Mouse (Mus musculus) stomach, embryonic 15.5 days (tissue): ENCODE results near the gene Fanci. TPM values are rescaled to one million over a fixed set of nuclear protein-coding genes. Genes with fewer than 3 reads are reported as not detected.

Experiments
- ATAC-seq: fragments of 200-750 bp; cut with Nextera tagmentation; 2 replicates; pipeline ENCODE4 v1.8.0; 2017; ENCODE audit warnings: low read depth, moderate number of reproducible peaks, moderate TSS enrichment; ENCODE audit not compliant: insufficient read depth, low FRiP score
- H3K27ac ChIP-seq: fragments of 300-500 bp; sonication (generic); 2 replicates; pipeline ENCODE4 v1.5.1; 2015; ENCODE audit warnings: mild to moderate bottlenecking, inconsistent platforms
- H3K27me3 ChIP-seq: fragments of 300-500 bp; sonication (generic); replicated peaks from 2 replicates; pipeline ENCODE4 v1.6.1; 2015; ENCODE audit warnings: inconsistent platforms
- H3K36me3 ChIP-seq: fragments of 300-500 bp; sonication (generic); 2 replicates; pipeline ENCODE4 v1.6.1; 2015; ENCODE audit warnings: inconsistent platforms
- H3K4me1 ChIP-seq: fragments of 300-500 bp; sonication (generic); 2 replicates; pipeline ENCODE4 v1.6.1; 2015; ENCODE audit warnings: inconsistent platforms
- H3K4me2 ChIP-seq: fragments of 300-500 bp; sonication (generic); 2 replicates; pipeline ENCODE4 v1.6.1; 2015; ENCODE audit warnings: mild to moderate bottlenecking, inconsistent platforms
- H3K4me3 ChIP-seq: fragments of 300-500 bp; sonication (generic); replicated peaks from 2 replicates; pipeline ENCODE4 v1.5.1; 2015; ENCODE audit warnings: inconsistent platforms
- H3K9ac ChIP-seq: fragments of 300-500 bp; sonication (generic); 2 replicates; pipeline ENCODE4 v1.6.1; 2015; ENCODE audit warnings: inconsistent platforms
- H3K9me3 ChIP-seq: fragments of 300-500 bp; sonication (generic); 2 replicates; pipeline ENCODE4 v1.6.1; 2016; ENCODE audit warnings: inconsistent platforms
- WGBS: fragments of 180-500 bp; shearing (Covaris S2); methylation state at CpG from one replicate; pipeline ENCODE4 v1.1.7; 2015; 5-methylcytosine and 5-hydroxymethylcytosine counted together
- polyA plus RNA-seq: library from polyadenylated mRNA; unstranded; fragments of >200 nt; fragmentation: Nextera tagmentation; extraction: Ambion mirVana; gene quantifications from 2 replicates; pipeline ENCODE4 v1.2.1, GENCODE M21; 2015

The Fanci gene
- polyA plus RNA-seq, 1 experiment from 2014 or later: 7.8 TPM

GRCm38 (mm10) chr7:79466053-79466901 lies 74.5 kb downstream of the Fanci start, which contains the start of gene Polg:
TSS of gene Polg (minus strand) at chr7:79466362.
- under 1% methylated on average over 71 of the region's 76 CpGs for WGBS
- peak; percentile 96 for ATAC-seq
- H3K36me3 ChIP-seq: peaks cover 11% of the 10 kb centered on the region
- H3K4me3 ChIP-seq: peak within 1 kb of the TSS; percentile 62
- peak within 1 kb of the TSS; percentile 95 for H3K4me2 ChIP-seq
- peak within 1 kb of the TSS; percentile 86 for H3K27ac ChIP-seq
- peak within 1 kb of the TSS; percentile 54 for H3K9ac ChIP-seq
- no peaks in the 10 kb centered on the region for H3K27me3 ChIP-seq
- H3K4me1 ChIP-seq: peaks cover 23% of the 10 kb centered on the region
- H3K9me3 ChIP-seq: no peaks in the 10 kb centered on the region

- H3K9me3 ChIP-seq: no peaks in the 10 kb centered on the region
These were observed 76.2 kb downstream of the Fanci start for GRCm38 (mm10) chr7:79467951-79468350.

GRCm38 (mm10) chr7:79468994-79469393 lies 77.3 kb downstream of the Fanci start:
- H3K9me3 ChIP-seq: no peaks in the 10 kb centered on the region
- H3K36me3 ChIP-seq: no peaks in the 10 kb centered on the region
- H3K4me1 ChIP-seq: peaks cover 16% of the 10 kb centered on the region
- no peaks in the 10 kb centered on the region for H3K27me3 ChIP-seq
- H3K9ac ChIP-seq: no peak overlapping the region
- no peak overlapping the region for H3K27ac ChIP-seq
- no peak overlapping the region for H3K4me2 ChIP-seq
- ATAC-seq: no peak
- H3K4me3 ChIP-seq: no peak overlapping the region
- 40% methylated on average over 8 of the region's 8 CpGs for whole genome bisulfite sequencing

More at GRCm38 (mm10) chr7:79467951-79468350, 76.2 kb downstream of the Fanci start:
- H3K27me3 ChIP-seq: no peaks in the 10 kb centered on the region
- H3K36me3 ChIP-seq: no peaks in the 10 kb centered on the region
- H3K4me3 ChIP-seq: peak overlapping the region; percentile 18; the same call in 1 of the 2 replicates
- no peak for ATAC-seq
- H3K27ac ChIP-seq: no peak overlapping the region
- peak overlapping the region; percentile 95 for H3K4me2 ChIP-seq
- no peak overlapping the region for H3K9ac ChIP-seq
- peaks cover 23% of the 10 kb centered on the region for H3K4me1 ChIP-seq
- WGBS: 20% methylated on average over 1 of the region's 6 CpGs

- Histone ChIP-seq H3K4me1 (peaks cover 8% of the 10 kb centered on the region), H3K27me3 (no peaks in the 10 kb centered on the region), H3K4me2 (no peak overlapping the region), H3K9ac (no peak overlapping the region), H3K9me3 (no peaks in the 10 kb centered on the region), H3K36me3 (no peaks in the 10 kb centered on the region), H3K27ac (no peak overlapping the region), H3K4me3 (no peak overlapping the region)
- no peak for ATAC-seq
- WGBS: 52% methylated on average over 5 of the region's 5 CpGs
These were observed 78.0 kb downstream of the Fanci start for GRCm38 (mm10) chr7:79469766-79470165.

GRCm38 (mm10) chr7:79470718-79471117 lies 79.0 kb downstream of the Fanci start:
- H3K36me3 ChIP-seq: no peaks in the 10 kb centered on the region
- no peak overlapping the region for H3K4me2 ChIP-seq
- H3K27me3 ChIP-seq: no peaks in the 10 kb centered on the region
- 0 out of 2 replicates have a peak, but pooled peaks cover 4% of the 10 kb centered on the region for H3K4me1 ChIP-seq
- ATAC-seq: no peak
- H3K4me3 ChIP-seq: no peak overlapping the region
- H3K9ac ChIP-seq: no peak overlapping the region
- no peak overlapping the region for H3K27ac ChIP-seq
- H3K9me3 ChIP-seq: no peaks in the 10 kb centered on the region
- WGBS: 35% methylated on average over 3 of the region's 3 CpGs

GRCm38 (mm10) chr7:79471436-79471835 lies 79.7 kb downstream of the Fanci start:
- Histone ChIP-seq H3K27me3 (no peaks in the 10 kb centered on the region), H3K36me3 (no peaks in the 10 kb centered on the region), H3K4me3 (no peak overlapping the region), H3K9ac (no peak overlapping the region), H3K9me3 (no peaks in the 10 kb centered on the region), H3K4me1 (0 out of 2 replicates have a peak, but pooled peaks cover 4% of the 10 kb centered on the region), H3K4me2 (no peak overlapping the region), H3K27ac (no peak overlapping the region)
- WGBS: 61% methylated on average over 7 of the region's 7 CpGs
- no peak for ATAC-seq

GRCm38 (mm10) chr7:79472792-79473191 lies 81.1 kb downstream of the Fanci start:
- H3K4me3 ChIP-seq: no peak overlapping the region
- no peak overlapping the region for H3K4me2 ChIP-seq
- no peak for ATAC-seq
- no peak overlapping the region for H3K27ac ChIP-seq
- 61% methylated on average over 2 of the region's 2 CpGs for WGBS
- no peaks in the 10 kb centered on the region for H3K27me3 ChIP-seq
- no peaks in the 10 kb centered on the region for H3K9me3 ChIP-seq
- H3K36me3 ChIP-seq: no peaks in the 10 kb centered on the region
- H3K9ac ChIP-seq: no peak overlapping the region
- H3K4me1 ChIP-seq: 0 out of 2 replicates have a peak, but pooled peaks cover under 1% of the 10 kb centered on the region

GRCm38 (mm10) chr7:79473496-79474194 lies 81.9 kb downstream of the Fanci start:
- Histone ChIP-seq H3K9ac (no peak overlapping the region), H3K27me3 (no peaks in the 10 kb centered on the region), H3K4me2 (no peak overlapping the region), H3K27ac (no peak overlapping the region), H3K4me1 (no peaks in the 10 kb centered on the region), H3K36me3 (no peaks in the 10 kb centered on the region), H3K4me3 (no peak overlapping the region), H3K9me3 (no peaks in the 10 kb centered on the region)
- 83% methylated on average over 9 of the region's 9 CpGs for WGBS
- ATAC-seq: no peak

- Histone ChIP-seq H3K9ac (no peak overlapping the region), H3K27me3 (no peaks in the 10 kb centered on the region), H3K4me3 (no peak overlapping the region), H3K4me1 (no peaks in the 10 kb centered on the region), H3K9me3 (no peaks in the 10 kb centered on the region), H3K27ac (no peak overlapping the region), H3K4me2 (no peak overlapping the region), H3K36me3 (no peaks in the 10 kb centered on the region)
- no peak for ATAC-seq
- 69% methylated on average over 5 of the region's 5 CpGs for WGBS
These were observed 83.2 kb downstream of the Fanci start for GRCm38 (mm10) chr7:79474831-79475399.

GRCm38 (mm10) chr7:79486528-79486927 lies 94.8 kb downstream of the Fanci start:
- Histone ChIP-seq H3K4me2 (no peak overlapping the region), H3K27ac (no peak overlapping the region), H3K4me3 (no peak overlapping the region), H3K9me3 (no peaks in the 10 kb centered on the region), H3K9ac (no peak overlapping the region), H3K4me1 (no peaks in the 10 kb centered on the region), H3K36me3 (no peaks in the 10 kb centered on the region), H3K27me3 (0 out of 2 replicates have a peak, but pooled peaks cover 4% of the 10 kb centered on the region)
- no peak for ATAC-seq
- 54% methylated on average over 10 of the region's 10 CpGs for WGBS

- WGBS: 14% methylated on average over 8 of the region's 8 CpGs
- no peak for ATAC-seq
- no peak overlapping the region for H3K27ac ChIP-seq
- H3K9me3 ChIP-seq: no peaks in the 10 kb centered on the region
- no peak overlapping the region for H3K4me2 ChIP-seq
- H3K4me3 ChIP-seq: no peak overlapping the region
- H3K36me3 ChIP-seq: no peaks in the 10 kb centered on the region
- no peak overlapping the region for H3K9ac ChIP-seq
- no peaks in the 10 kb centered on the region for H3K4me1 ChIP-seq
- H3K27me3 ChIP-seq: peaks cover 52% of the 10 kb centered on the region
These were observed 102.2 kb downstream of the Fanci start for GRCm38 (mm10) chr7:79493915-79494314.
